Mouse (Mus musculus): ENCODE results near the gene Wnt7a. TPM values are rescaled to one million over a fixed set of nuclear protein-coding genes. Genes with fewer than 3 reads are reported as not detected.

Gene Wnt7a
- polyA plus RNA-seq, 1 experiment from 2014 or later = 11.1 TPM

- Histone ChIP-seq H3K9ac (no peak overlapping the region), H3K36me3 (no peaks in the 10 kb centered on the region), H3K4me3 (no peak overlapping the region), H3K27me3 (replicated peaks) (no peaks in the 10 kb centered on the region), H3K4me1 (peaks cover 16% of the 10 kb centered on the region; the same call in 1 of the 2 replicates), H3K27ac (no peak overlapping the region), H3K4me2 (replicated peaks) (no peak overlapping the region), H3K9me3 (no peaks in the 10 kb centered on the region)
- WGBS = 68% methylated on average over 9 of the region's 9 CpGs
- peak; percentile 56; the same call in 1 of the 2 replicates for ATAC-seq (ENCODE audit: low FRiP score, low read depth)
Observed at GRCm38 (mm10) chr6:91322001-91322772, 89.0 kb downstream of the Wnt7a start.

Other genes with a start within 250 kb of the Wnt7a start
- gene Fbln2, start 198.9 kb downstream of the Wnt7a start, polyA plus RNA-seq (2016; fragmentation: Nextera tagmentation; extraction: Ambion mirVana) = 30.4 and 30.7 TPM in 2 replicates
- 22.4 and 23.0 TPM in 2 replicates for gene Chchd4, start 62.2 kb upstream of the Wnt7a start, polyA plus RNA-seq (2016; fragmentation: Nextera tagmentation; extraction: Ambion mirVana)
- 47.7 and 51.6 TPM in 2 replicates for gene Tmem43, start 62.3 kb upstream of the Wnt7a start, polyA plus RNA-seq (2016; fragmentation: Nextera tagmentation; extraction: Ambion mirVana)
- 25.4 and 27.0 TPM in 2 replicates for gene Xpc, start 104.5 kb upstream of the Wnt7a start, polyA plus RNA-seq (2016; fragmentation: Nextera tagmentation; extraction: Ambion mirVana)
- 197 and 199 TPM in 2 replicates for gene Lsm3, start 104.6 kb upstream of the Wnt7a start, polyA plus RNA-seq (2016; fragmentation: Nextera tagmentation; extraction: Ambion mirVana)